Comparison of ENCODE assay signal across 26 mouse cellular contexts in the genomic region with DNA sequence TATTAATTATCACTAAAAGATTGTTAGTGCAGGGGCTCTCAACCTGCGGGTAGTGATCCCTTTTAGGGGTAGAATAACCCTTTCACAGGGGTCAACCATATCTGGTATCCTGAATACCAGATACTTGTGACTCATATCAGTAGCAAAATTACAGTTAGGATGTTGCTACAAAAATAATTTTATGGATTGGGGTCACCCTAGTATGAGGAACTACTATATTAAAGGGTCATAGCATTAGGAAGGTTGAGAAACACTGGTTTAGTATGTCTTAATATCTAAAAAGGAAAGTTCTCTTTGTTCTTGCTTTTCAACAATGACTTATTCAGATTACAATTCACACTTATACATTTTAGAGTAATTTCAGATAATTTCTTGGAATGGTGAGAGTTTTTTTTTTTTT.
"Had no signal": no experiment of that assay in that cellular context is flagged by ENCODE, and none has a peak within 500 bp of the region (broad histone marks: within the 10 kb centered on the region; RNA-seq: fewer than 3 reads in every experiment).

No protein-coding gene starts in this region.

- H3K4me3 ChIP-seq: embryonic facial prominence, embryonic 10.5 days; embryonic facial prominence, embryonic 12.5 days; embryonic facial prominence, embryonic 13.5 days; embryonic facial prominence, embryonic 15.5 days; erythroblast, embryonic 14.5 days; forebrain, embryonic 10.5 days; forebrain, embryonic 12.5 days; forebrain, embryonic 13.5 days; forebrain, embryonic 15.5 days; gastrocnemius, adult 2 months; heart, adult 2 months had no signal

- ATAC-seq: forebrain, embryonic 13.5 days; forebrain, embryonic 14.5 days; forebrain, embryonic 15.5 days; forebrain, embryonic 16.5 days; forebrain, postnatal 0 days had no signal

- H3K27ac ChIP-seq: embryonic facial prominence, embryonic 10.5 days; embryonic facial prominence, embryonic 12.5 days; embryonic facial prominence, embryonic 13.5 days; embryonic facial prominence, embryonic 15.5 days; forebrain, embryonic 10.5 days; forebrain, embryonic 12.5 days; forebrain, embryonic 13.5 days; forebrain, embryonic 15.5 days; gastrocnemius, adult 2 months; heart, adult 2 months had no signal

- H3K9ac ChIP-seq: embryonic facial prominence, embryonic 12.5 days; embryonic facial prominence, embryonic 13.5 days; embryonic facial prominence, embryonic 15.5 days; forebrain, embryonic 12.5 days; forebrain, embryonic 13.5 days; forebrain, embryonic 15.5 days; forebrain, postnatal 0 days had no signal

- H3K4me1 ChIP-seq: embryonic facial prominence, embryonic 10.5 days; embryonic facial prominence, embryonic 12.5 days; embryonic facial prominence, embryonic 13.5 days; embryonic facial prominence, embryonic 15.5 days; forebrain, embryonic 10.5 days; forebrain, embryonic 12.5 days; forebrain, embryonic 13.5 days; forebrain, embryonic 15.5 days had no signal

- H3K9me3 ChIP-seq: embryonic facial prominence, embryonic 10.5 days; embryonic facial prominence, embryonic 12.5 days; embryonic facial prominence, embryonic 13.5 days; embryonic facial prominence, embryonic 15.5 days; forebrain, embryonic 10.5 days; forebrain, embryonic 12.5 days; forebrain, embryonic 13.5 days; forebrain, embryonic 15.5 days had no signal

- H3K36me3 ChIP-seq: embryonic facial prominence, embryonic 10.5 days; embryonic facial prominence, embryonic 12.5 days; embryonic facial prominence, embryonic 13.5 days; embryonic facial prominence, embryonic 15.5 days; forebrain, embryonic 10.5 days; forebrain, embryonic 12.5 days; forebrain, embryonic 15.5 days had no signal

- H3K27me3 ChIP-seq: embryonic facial prominence, embryonic 12.5 days; embryonic facial prominence, embryonic 13.5 days; embryonic facial prominence, embryonic 15.5 days; forebrain, embryonic 12.5 days; forebrain, embryonic 13.5 days; forebrain, embryonic 15.5 days had no signal

- H3K4me2 ChIP-seq: embryonic facial prominence, embryonic 12.5 days; embryonic facial prominence, embryonic 13.5 days; embryonic facial prominence, embryonic 15.5 days; forebrain, embryonic 12.5 days; forebrain, embryonic 13.5 days; forebrain, embryonic 15.5 days had no signal

- DNase-seq: cerebellum, adult 9-10 months; cerebellum, adult 9-11 months; cerebellum, postnatal 10 days; cerebellum, postnatal 14 days; cerebellum, postnatal 25 days; cerebellum, postnatal 36 days; embryo, embryonic 11 days; forebrain, postnatal 0 days; gastrocnemius, adult 2 months; gastrocnemius, postnatal 10 days; gastrocnemius, postnatal 14 days; gastrocnemius, postnatal 25 days; gastrocnemius, postnatal 36 days; heart, adult 18-20 months; heart, adult 2 months had no signal
